Mouse (Mus musculus) CD4-positive helper T cell, adult 2 months (primary cell): ENCODE results near the gene Fcgr3.
"Not testable (repeated sequence)": the region's sequence is repeated elsewhere in the genome, so short reads cannot be mapped to it uniquely, and the experiment has no call there.

Experiments used
- DNase-seq: peaks from one replicate; pipeline ENCODE4 v3.0.0-alpha.2; 2012; ENCODE audit warnings: low read depth, missing footprints, low spot score

Fcgr3 gene

DNA sequence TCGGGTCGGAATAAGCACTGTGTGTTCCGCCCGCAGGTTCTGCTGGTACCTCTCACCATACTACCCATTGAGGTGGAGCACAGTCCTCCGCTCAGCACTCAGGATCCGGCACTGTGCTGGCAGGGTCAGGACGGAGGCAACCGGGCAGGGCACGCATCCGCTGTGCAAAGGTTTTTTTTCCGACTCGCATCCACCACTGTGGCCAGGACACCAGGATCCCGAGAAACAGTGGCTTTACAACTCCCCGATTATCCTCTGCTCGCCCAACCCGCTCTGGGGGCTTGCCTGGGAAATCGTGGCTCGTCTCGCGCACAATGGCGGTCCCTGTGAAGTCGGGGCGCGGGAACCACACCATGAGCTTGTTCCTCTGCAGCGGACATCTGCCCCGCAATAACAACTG lies 21.0 kb upstream of the Fcgr3 start:
- no peak for DNase-seq

DNA sequence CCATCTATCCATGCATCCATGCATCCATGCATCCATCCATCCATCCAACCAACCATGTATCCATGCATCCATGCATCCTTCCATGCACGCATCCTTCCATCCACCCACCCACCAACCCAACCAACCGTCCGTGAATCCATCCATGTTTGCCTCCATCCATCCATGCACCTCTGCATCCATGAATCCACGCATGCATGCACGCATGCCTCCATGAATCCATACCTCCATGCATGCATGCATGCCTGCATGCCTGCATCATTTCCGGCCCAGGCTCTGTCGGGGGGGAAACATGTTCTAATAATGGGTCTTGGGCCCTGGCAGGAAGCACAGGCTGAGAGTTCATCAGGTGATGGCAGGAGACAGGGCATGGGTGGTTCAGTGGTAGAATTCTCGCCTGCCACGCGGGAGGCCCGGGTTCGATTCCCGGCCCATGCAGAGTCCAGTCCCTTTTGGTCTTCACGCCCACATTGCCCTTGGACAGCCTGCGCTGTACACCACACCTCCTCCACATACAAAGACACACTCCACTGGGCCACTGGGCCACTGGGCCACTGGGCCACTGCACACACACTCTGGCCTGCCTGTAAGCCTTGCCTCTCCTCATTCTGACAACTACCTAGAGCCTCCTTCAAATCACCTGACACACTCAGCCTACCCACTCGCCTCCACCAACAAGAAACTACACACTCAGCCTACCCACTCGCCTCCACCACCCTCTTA lies 16.9 kb upstream of the Fcgr3 start:
- DNase-seq, result not testable (repeated sequence)

GRCm38 (mm10) chr1:171079825-171080224 lies 15.1 kb upstream of the Fcgr3 start:
- DNase-seq, result not testable (repeated sequence)

DNA sequence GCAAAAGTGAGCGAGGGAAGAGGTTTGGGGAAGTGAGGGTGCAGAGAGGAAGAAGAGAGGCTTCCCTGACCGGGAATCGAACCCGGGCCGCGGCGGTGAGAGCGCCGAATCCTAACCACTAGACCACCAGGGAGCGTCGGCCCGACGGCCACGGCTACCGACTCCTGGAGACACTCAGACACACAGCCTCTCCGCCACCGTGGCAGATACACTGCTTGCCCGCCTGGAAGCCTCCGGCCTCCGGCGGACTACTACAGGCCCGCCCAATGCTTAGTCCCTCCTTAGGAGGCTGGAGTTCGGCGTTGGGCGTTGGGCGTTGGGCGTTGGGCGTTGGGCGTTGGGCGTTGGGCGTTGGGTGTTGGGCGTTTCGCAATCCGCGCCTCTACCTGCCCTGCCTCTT lies 14.6 kb upstream of the Fcgr3 start:
- not testable (repeated sequence) for DNase-seq

- DNase-seq, result not testable (repeated sequence)
Observed at GRCm38 (mm10) chr1:171078419-171078818, 13.7 kb upstream of the Fcgr3 start.

- not testable (repeated sequence) for DNase-seq
Observed at GRCm38 (mm10) chr1:171077955-171078354, 13.2 kb upstream of the Fcgr3 start.

- not testable (repeated sequence) for DNase-seq
Observed at GRCm38 (mm10) chr1:171077192-171077591, 12.5 kb upstream of the Fcgr3 start.

- DNase-seq, result not testable (repeated sequence)
Observed at GRCm38 (mm10) chr1:171076176-171076575, 11.4 kb upstream of the Fcgr3 start.

DNA sequence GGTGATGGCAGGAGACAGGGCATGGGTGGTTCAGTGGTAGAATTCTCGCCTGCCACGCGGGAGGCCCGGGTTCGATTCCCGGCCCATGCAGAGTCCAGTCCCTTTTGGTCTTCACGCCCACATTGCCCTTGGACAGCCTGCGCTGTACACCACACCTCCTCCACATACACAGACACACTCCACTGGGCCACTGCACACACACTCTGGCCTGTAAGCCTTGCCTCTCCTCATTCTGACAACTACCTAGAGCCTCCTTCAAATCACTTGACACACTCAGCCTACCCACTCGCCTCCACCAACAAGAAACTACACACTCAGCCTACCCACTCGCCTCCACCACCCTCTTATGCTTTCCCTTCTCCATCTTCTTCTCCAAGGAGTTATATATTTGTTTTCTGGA lies 9.5 kb upstream of the Fcgr3 start:
- DNase-seq, result not testable (repeated sequence)

DNA sequence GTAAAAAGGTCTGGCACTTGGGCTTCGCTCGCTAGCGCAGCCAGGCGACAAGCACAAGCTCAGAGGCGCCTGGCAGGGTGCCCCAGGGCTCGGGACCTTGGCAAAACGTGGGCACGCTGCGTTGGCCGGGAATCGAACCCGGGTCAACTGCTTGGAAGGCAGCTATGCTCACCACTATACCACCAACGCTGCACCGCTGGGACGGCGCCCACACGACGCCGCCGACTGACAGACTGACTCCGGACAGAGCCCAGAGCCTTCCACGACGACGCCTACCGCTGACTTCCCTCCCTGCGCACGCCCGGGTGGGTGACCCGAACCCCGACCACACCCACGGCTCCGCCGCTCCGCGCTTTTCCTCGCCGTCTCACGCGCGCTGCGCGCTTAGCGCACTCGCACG lies 7.5 kb upstream of the Fcgr3 start:
- DNase-seq, result not testable (repeated sequence)

- not testable (repeated sequence) for DNase-seq
Observed at GRCm38 (mm10) chr1:171071726-171072125, 7.0 kb upstream of the Fcgr3 start.

- not testable (repeated sequence) for DNase-seq
Observed at GRCm38 (mm10) chr1:171070879-171071278, 6.1 kb upstream of the Fcgr3 start.

DNA sequence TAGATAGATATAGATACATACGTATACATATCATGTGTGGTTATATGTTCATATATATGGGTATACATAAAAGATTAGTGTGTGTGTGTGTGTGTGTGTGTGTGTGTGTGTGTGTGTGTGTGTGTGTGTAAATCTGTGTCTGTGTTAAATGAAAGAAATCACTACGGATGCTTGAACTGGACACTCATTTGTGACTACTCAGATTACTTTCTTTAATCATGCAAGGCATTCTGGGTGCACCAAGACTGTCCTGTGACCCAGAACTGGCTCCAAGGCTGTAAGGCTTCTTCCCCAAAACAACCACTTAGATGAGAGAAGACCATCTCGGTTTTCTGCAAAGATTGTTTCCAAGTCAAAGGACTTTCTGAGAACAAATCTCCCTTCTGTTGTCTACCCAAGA lies 4.8 kb upstream of the Fcgr3 start:
- DNase-seq, result peak; percentile 20

DNA sequence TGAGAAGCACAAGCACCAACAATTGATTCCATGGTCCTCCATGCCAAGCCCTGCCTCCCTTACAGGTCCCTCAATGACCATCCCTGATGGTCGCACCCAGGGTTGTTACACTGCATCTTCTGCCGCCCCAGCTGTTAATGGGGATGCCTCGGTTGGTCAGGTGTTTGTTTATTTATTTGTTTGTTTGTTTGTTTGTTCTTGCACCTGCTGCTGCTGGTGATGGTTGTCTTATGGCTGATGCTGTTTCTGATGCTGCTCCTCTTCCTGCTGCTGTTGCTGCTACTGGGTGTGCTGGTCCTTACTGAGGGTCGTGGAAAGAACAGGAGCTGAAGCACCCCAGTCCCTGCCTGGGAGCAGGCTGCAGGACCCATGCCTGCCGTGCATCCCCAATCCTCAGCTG lies 3.2 kb upstream of the Fcgr3 start:
- DNase-seq, result not testable (repeated sequence)

DNA sequence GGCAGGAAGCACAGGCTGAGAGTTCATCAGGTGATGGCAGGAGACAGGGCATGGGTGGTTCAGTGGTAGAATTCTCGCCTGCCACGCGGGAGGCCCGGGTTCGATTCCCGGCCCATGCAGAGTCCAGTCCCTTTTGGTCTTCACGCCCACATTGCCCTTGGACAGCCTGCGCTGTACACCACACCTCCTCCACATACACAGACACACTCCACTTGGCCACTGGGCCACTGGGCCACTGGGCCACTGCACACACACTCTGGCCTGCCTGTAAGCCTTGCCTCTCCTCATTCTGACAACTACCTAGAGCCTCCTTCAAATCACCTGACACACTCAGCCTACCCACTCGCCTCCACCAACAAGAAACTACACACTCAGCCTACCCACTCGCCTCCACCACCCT lies 1.8 kb upstream of the Fcgr3 start:
- DNase-seq, result not testable (repeated sequence)

DNA sequence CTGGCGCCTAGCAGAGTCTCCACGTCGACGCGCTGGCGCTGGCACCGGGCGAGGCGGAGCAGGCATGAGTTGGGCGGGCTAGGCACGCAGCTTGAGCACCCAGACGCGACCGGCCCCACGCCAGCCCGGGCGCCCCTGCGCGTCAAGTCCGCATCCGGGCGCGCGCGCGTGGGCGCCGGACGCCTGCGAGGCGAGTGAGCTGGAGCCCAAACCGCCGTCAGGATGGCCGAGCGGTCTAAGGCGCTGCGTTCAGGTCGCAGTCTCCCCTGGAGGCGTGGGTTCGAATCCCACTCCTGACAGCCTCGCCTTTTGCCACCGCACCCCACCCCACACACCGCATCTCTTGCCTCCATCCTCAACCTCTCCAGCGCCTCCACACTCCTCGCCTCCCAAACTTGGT lies 1.0 kb upstream of the Fcgr3 start:
- not testable (repeated sequence) for DNase-seq

DNA sequence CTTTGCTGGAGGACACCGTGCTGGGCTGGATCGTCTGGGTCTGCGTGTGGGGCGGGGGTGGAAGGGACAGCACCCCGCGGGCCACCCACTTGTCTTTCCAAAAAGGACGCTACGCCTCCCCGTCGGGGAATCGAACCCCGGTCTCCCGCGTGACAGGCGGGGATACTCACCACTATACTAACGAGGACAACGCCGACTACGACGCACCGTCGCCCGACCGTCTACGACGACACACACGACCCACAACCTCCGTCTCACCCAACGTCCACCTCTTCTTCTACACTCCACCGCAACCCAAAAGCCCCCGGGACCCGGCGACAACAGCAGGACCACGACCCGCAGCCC lies 480 bp upstream of the Fcgr3 start:
- DNase-seq, result not testable (repeated sequence)

- not testable (repeated sequence) for DNase-seq
Observed at GRCm38 (mm10) chr1:171063569-171064490, 905 bp downstream of the Fcgr3 start.

- DNase-seq, result no peak
Observed at GRCm38 (mm10) chr1:171061566-171061965, 3.2 kb downstream of the Fcgr3 start.

DNA sequence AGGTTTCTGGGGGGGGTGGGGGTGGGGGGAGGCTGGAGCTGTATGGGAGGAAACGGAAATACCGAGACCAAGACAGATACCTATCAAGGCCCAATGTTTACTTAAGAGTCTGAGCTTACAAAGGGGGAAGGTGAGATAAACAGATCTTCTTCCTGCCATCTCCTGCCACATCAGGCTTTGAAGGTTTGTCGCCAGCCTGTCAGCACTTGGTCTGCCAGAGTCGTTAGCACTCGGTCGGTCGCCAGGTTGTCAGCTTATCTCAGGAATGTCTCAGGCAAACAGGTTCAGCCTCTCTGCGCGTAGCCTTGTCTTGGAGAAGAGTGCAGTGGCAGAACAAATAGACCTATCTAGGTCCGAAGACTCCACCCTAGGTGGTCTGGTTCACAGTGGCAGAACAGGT lies 4.3 kb downstream of the Fcgr3 start:
- peak; percentile 79 for DNase-seq

- no peak for DNase-seq
Observed at GRCm38 (mm10) chr1:171059203-171059602, 5.5 kb downstream of the Fcgr3 start.

GRCm38 (mm10) chr1:171057253-171057652 lies 7.5 kb downstream of the Fcgr3 start:
- DNase-seq, result no peak

- no peak for DNase-seq
Observed at GRCm38 (mm10) chr1:171053305-171053704, 11.4 kb downstream of the Fcgr3 start.
